Mouse (Mus musculus) gastrocnemius, postnatal 36 days (tissue): Measurements from ENCODE around the gene Gm6676. TPM values are rescaled to one million over a fixed set of nuclear protein-coding genes. Genes with fewer than 3 reads are reported as not detected.
"Not testable (repeated sequence)": the region's sequence is repeated elsewhere in the genome, so short reads cannot be mapped to it uniquely, and the experiment has no call there.

Source experiments
- DNase-seq, 2 experiments: peaks; one replicate each; pipeline ENCODE4 v3.0.0; 2022
- intact Hi-C: fragments of 180-260 bp; cut with DNase I; formaldehyde crosslinking; loops from one replicate; pipeline ENCODE4 v1.15.1; 2025
- long read RNA-seq, 2 experiments: library from polyadenylated mRNA; stranded (forward); transcript quantifications; one replicate each; pipeline ENCODE4 v2.0.0; 2021
- total RNA-seq, 2 experiments: library from RNA; stranded (reverse); gene quantifications; 2 replicates each; pipeline ENCODE4 v1.2.3; 2021

Gene Gm6676
- total RNA-seq: not detected
- long read RNA-seq, experiment 1: 0 reads
- long read RNA-seq, experiment 2: 0 reads

DNA sequence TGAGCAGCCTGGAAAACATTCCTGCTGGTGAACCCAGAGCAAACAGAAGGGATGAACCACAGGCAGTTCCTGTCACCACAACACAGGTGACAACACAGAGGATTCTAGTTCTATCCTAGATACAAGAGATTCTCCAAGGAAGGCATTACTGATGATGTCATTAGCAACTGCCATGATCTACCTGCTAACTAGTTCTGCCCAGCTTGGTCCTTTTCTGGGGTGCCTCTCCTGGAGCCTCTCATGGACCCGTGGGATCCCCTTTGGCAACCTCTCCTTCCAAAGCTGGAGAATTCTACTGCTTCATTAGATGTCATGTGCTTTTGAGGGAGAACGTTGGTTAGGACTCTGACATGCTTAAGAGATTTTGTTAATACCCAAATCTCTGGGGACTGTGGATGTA, at the start of gene Gm6676:
Gene Gm6676 (minus strand): TSS at position 101 of the 400 bp plus-strand sequence.
- DNase-seq, intact Hi-C loops: not testable (repeated sequence)

- intact Hi-C loops: not testable (repeated sequence)
- DNase-seq: peak in 1 of 2 experiments; percentile 5
Measured at GRCm38 (mm10) chr14:7174483-7174971, 49.3 kb upstream of the Gm6676 start, which contains the start of gene Gm3512. Gene Gm3512 (minus strand): TSS chr14:7174533.

DNA sequence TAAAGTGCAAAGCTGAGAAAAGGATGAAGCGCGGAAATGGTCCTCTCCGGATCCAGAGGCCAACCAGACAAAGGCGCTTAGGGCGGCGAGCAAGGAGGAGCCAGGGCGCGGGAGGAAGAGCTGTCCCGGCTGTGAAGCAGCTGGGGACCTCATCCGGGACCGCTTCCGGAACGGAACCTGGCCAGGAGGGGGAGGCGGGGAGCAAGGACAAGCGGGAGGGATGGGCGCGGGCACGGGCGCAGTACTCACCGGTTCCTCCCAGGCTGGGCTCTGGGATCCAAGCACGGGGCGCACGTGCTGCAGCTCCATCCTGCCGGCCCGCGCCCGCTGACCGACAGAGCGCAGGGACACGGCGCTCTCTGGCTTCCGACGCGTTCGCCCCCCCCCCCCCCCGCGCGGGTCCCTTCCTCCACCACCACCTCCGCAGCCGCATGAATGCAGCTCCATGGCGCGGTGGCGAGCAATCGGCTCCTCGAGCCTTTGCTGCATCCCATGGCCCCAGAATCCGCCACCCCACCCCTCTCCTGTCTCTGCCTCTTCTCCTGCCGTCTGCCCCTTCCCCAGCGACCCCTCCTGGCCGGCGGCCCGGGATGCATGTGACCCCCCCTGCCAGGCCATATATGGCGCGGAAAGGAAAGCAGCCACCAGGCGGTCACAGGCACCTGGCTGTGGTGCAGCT, 19.9 kb downstream of the Gm6676 start:
- DNase-seq, intact Hi-C loops: not testable (repeated sequence)

- intact Hi-C loops, DNase-seq: not testable (repeated sequence)
Measured at GRCm38 (mm10) chr14:7100521-7100920, 24.7 kb downstream of the Gm6676 start, which contains the start of gene Gm3696. Gene Gm3696 (minus strand): TSS chr14:7100621.

Other genes starting within 250 kb of the Gm6676 start
- gene Gm3667, start 235.4 kb downstream of the Gm6676 start, total RNA-seq: under 1 TPM; 0.15 to 0.18 TPM
- gene Gm6356, start 151.6 kb downstream of the Gm6676 start, total RNA-seq: not detected
- gene Gm10406, start 98.0 kb downstream of the Gm6676 start, total RNA-seq: not detected
- not detected for gene Gm3685, start 80.4 kb downstream of the Gm6676 start, total RNA-seq
- not detected for gene Gm3696, start 24.8 kb downstream of the Gm6676 start, total RNA-seq
- not detected for gene Gm3512, start 49.1 kb upstream of the Gm6676 start, total RNA-seq
- not detected for gene Gm16434, start 69.1 kb upstream of the Gm6676 start, total RNA-seq
- not detected for gene Gm3727, start 139.3 kb upstream of the Gm6676 start, total RNA-seq
- not detected for gene Gm3739, start 189.6 kb upstream of the Gm6676 start, total RNA-seq
- gene Gm5797, start 207.0 kb upstream of the Gm6676 start, total RNA-seq: not detected
- not detected for gene Gm8374, start 239.7 kb upstream of the Gm6676 start, total RNA-seq